Mouse (Mus musculus): ENCODE results near the gene Map3k14. TPM values are rescaled to one million over a fixed set of nuclear protein-coding genes. Genes with fewer than 3 reads are reported as not detected.

Gene Map3k14
- total RNA-seq, 2 experiments from 2014 or later = 2.9 to 3.5 TPM

DNA sequence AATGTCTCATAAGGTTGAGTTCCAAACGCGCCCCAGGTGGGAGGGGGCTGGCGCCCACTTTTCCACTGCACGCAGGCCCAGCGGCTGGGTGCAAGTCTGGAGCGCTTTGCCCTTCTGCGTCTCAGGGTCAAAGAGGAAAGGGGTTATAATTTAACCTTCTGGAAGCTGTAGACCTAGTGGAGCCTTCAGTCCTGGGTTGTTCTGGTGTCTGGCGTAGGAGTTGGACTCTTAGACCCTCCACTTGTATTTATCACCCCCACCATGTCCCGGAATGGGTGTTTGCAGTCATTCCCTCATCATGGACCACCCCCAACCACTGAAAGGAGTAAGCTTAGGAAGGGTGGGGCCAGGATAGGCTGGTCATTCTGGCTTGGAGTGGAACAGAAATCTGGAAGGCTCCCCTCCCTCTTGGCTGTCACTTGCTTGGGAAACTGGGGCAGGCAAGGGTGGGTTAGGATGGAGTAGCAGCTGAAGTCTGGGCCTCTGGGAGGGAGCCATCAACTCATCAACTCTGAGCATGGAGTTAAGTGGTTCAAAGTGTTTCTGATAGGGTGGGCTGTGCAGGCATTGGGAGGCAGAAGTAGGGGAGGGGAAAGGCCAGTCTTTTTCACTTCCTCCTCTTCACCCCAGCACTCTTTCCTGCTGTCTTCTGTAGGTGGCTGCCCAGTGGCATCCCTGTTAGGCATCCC lies 95.4 kb downstream of the Map3k14 start:
- intact Hi-C loops (cut with DNase I) = loop anchor here (2.0 kb wide), 1 partner anchor 153 kb away; no protein-coding TSS in a partner anchor
- DNase-seq (ENCODE audit: extremely low spot score in 1 of 2, low spot score in 2 of 2) = no peak

DNA sequence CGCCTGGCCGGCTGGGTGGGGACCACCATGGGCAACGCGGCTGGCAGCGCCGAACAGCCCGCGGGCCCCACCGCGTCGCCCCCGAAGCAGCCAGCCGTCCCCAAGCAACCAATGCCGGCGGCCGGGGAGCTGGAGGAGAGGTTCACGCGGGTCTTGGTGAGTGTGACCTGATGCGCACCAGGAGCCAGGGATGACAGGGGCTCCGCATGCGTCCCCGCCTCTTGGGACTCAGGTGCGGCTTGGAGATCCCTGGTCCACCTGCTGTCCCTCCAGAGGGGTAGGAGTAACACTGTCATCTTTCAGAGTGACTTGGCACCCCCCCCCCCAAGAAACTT lies 96.0 kb downstream of the Map3k14 start:
- no peak for DNase-seq (ENCODE audit: extremely low spot score in 1 of 2, low spot score in 2 of 2)
- intact Hi-C loops (cut with DNase I) = loop anchor here (2.0 kb wide), 1 partner anchor 154 kb away; no protein-coding TSS in a partner anchor

DNA sequence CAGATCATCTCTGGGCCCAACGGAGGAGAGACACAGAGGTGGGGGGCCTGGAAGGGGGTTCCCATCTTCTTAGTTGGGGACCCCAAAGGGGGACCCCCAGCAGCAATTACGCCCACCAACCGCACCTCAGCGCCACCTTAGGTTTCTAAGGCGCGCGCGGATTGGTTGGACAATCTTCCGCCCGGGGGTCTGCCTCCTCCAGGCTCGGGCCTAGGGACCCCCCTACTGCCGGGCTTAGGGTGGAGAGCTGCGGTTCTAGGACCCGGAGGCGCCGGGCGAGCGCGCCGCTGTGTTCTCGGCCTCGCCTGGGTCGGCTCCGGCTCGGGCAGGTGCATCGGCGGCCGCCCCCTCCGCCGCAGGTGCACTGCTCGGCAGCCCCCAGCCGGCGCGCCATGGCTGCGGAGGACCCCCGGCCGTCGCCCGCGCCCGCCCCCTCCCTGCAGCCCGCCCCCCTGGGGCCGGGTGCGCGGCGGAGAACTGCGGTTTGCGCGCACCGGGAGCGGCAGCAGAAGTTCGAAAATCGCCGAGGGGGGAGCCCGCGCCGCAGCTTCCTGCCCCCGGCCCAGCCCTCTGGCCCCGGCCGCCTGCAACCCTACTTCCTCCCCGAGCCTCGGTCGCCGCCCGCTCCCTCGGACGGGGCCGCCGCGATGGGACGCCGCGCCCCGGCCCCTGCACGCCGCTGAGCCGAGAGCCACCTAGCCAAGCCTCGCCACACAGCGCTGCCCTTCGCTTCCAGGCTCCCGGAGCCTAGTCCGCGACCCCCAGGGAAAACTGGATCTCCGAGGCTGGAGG lies 96.6 kb downstream of the Map3k14 start, which contains the start of gene Fmnl1:
Fmnl1 (plus strand) TSS at position 614 of the 792 bp plus-strand sequence.
- peak in 1 of 2 experiments; percentile 69 for DNase-seq (ENCODE audit: extremely low spot score in 1 of 2, low spot score in 2 of 2)
- intact Hi-C loops (cut with DNase I) = loop anchor here (2.0 kb wide), 1 partner anchor 154 kb away; no protein-coding TSS in a partner anchor

DNA sequence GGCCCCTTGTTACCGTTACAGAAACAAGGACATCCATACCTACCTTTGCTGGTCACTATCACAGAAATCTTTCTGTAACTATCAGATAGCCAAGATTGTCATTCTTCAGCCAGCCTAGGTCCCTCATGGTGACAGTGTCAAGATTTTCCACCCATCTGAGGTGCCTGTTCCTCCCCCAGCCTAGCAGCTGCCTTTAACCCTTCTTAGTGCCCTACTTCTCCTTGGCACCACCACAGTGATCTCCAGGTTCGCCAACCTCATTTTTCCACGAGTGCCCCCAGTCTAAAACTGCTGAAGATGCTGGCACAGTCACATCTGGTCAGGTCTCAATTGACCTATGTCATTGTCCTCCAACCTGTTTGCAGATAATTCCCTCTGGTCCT lies 97.2 kb downstream of the Map3k14 start:
- DNase-seq (ENCODE audit: extremely low spot score in 1 of 2, low spot score in 2 of 2) = no peak
- intact Hi-C loops (cut with DNase I) = loop anchor here (2.0 kb wide), 1 partner anchor 155 kb away; no protein-coding TSS in a partner anchor

Other genes starting within 250 kb of the Map3k14 start
- 10 to 100 TPM; 82.8 to 83.1 TPM for gene Nmt1, start 239.3 kb downstream of the Map3k14 start, total RNA-seq (2021)
- 10 to 100 TPM; 97.2 to 97.4 TPM for gene Dcakd, start 239.1 kb downstream of the Map3k14 start, total RNA-seq (2021)
- gene Plcd3, start 165.8 kb downstream of the Map3k14 start, total RNA-seq (2021) = 10 to 100 TPM; 15.1 to 16.4 TPM
- 10 to 100 TPM; 70.0 to 80.0 TPM for gene Acbd4, start 165.8 kb downstream of the Map3k14 start, total RNA-seq (2021)
- gene Hexim1, start 151.2 kb downstream of the Map3k14 start, total RNA-seq (2021) = 10 to 100 TPM; 31.8 to 33.9 TPM
- gene Hexim2, start 135.0 kb downstream of the Map3k14 start, total RNA-seq (2021) = 10 to 100 TPM; 20.1 to 20.7 TPM
- gene Fmnl1, start 96.4 kb downstream of the Map3k14 start, total RNA-seq (2021) = 10 to 100 TPM; 79.5 to 80.7 TPM
- 1 to 10 TPM; 1.3 to 1.7 TPM for gene 1700023F06Rik, start 58.9 kb downstream of the Map3k14 start, total RNA-seq (2021)
- gene Spata32, start 49.0 kb downstream of the Map3k14 start, total RNA-seq (2021) = 1 to 10 TPM; 1.6 to 2.0 TPM
- 1 to 10 TPM; 7.6 to 8.6 TPM for gene Arhgap27, start 96.2 kb upstream of the Map3k14 start, total RNA-seq (2021)
- gene Plekhm1, start 145.2 kb upstream of the Map3k14 start, total RNA-seq (2021) = 10 to 100 TPM; 13.4 to 13.6 TPM
- not detected for gene Lrrc37a, start 237.1 kb upstream of the Map3k14 start, total RNA-seq (2021)

Measured in left cerebral cortex, postnatal 10 days (tissue).